Mouse (Mus musculus) G1E (cell line): ENCODE measurements around the gene Ccdc148.

Source experiments
- CTCF ChIP-seq: IDR thresholded peaks from 2 replicates; pipeline ENCODE4 v1.5.1; 2012; ENCODE audit warnings: low read depth, low read length, inconsistent platforms, mixed read lengths
- GATA1 ChIP-seq: IDR thresholded peaks from 2 replicates; pipeline ENCODE4 v1.6.1; 2012; ENCODE audit warnings: borderline replicate concordance, low read length, inconsistent platforms, mixed read lengths
- POLR2AphosphoS5 ChIP-seq: IDR thresholded peaks from 2 replicates; pipeline ENCODE4 v1.6.1; 2012; ENCODE audit warnings: low read depth, low read length, inconsistent platforms; ENCODE audit not compliant: insufficient replicate concordance
- TAL1 ChIP-seq: conservative IDR thresholded peaks from 2 replicates; pipeline ENCODE4 v1.6.1; 2012; ENCODE audit warnings: low read depth, low read length, inconsistent platforms, mixed read lengths

GRCm38 (mm10) chr2:59131044-59131443 lies 29.4 kb downstream of the Ccdc148 start:
- TF ChIP-seq CTCF (no peak), GATA1 (no peak), TAL1 (no peak), POLR2AphosphoS5 (no peak)
